ENCODE assay signal across 22 mouse cellular contexts in the genomic region with DNA sequence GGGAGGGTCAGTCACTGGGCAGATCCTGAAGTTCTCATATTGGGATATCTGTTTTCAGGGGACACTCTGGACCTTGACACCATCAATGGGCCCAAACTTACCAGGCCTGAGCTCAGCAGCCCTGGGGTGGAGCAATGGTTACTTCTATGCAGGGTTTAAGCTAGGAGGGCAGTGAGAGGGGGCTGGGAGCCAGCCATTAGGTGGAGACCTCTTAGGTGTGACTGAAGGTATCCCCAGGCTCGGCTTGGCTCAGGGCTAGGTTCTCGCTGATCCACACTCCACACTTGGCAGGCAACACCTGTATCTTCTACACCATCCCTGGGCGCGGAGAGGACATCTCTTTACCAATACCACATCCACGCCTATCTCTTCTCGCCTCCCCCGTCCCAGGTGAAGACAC. TPM values are rescaled to one million over a fixed set of nuclear protein-coding genes. Genes with fewer than 3 reads are reported as not detected.
"Had no signal": no experiment of that assay in that cellular context is flagged by ENCODE, and none has a peak within 500 bp of the region (broad histone marks: within the 10 kb centered on the region; RNA-seq: fewer than 3 reads in every experiment).

No protein-coding gene starts in this region.

- H3K9ac ChIP-seq: limb, embryonic 13.5 days; liver, embryonic 12.5 days; liver, embryonic 15.5 days; lung, embryonic 15.5 days had no signal

- H3K27ac ChIP-seq: limb, embryonic 10.5 days; limb, embryonic 13.5 days; liver, embryonic 12.5 days; liver, embryonic 15.5 days; lung, embryonic 15.5 days; midbrain, embryonic 10.5 days; midbrain, embryonic 13.5 days had no signal

- ATAC-seq: liver, embryonic 12.5 days had no signal

- H3K36me3 ChIP-seq: limb, embryonic 10.5 days; limb, embryonic 13.5 days; liver, embryonic 12.5 days; liver, embryonic 15.5 days; lung, embryonic 15.5 days; midbrain, embryonic 10.5 days; midbrain, embryonic 13.5 days had no signal

- DNase-seq: kidney, adult 18-20 months; kidney, adult 9 months; kidney, postnatal 14 days; kidney, postnatal 4 days; layer of hippocampus, postnatal 36 days; liver; lung, adult 18-20 months; lung, postnatal 10 days; lung, postnatal 36 days; right cerebral cortex, adult 18-20 months; right cerebral cortex, postnatal 14 days; thymus, adult 18-20 months; thymus, postnatal 36 days had no signal

- H3K4me1 ChIP-seq: liver, embryonic 15.5 days; lung, embryonic 15.5 days; megakaryocyte, embryonic 14.5 days had no signal

- H3K4me2 ChIP-seq: liver, embryonic 12.5 days; liver, embryonic 15.5 days; lung, embryonic 15.5 days had no signal

- H3K9me3 ChIP-seq: limb, embryonic 10.5 days; limb, embryonic 13.5 days; liver, embryonic 12.5 days; liver, embryonic 15.5 days; lung, embryonic 15.5 days; megakaryocyte, embryonic 14.5 days; midbrain, embryonic 10.5 days; midbrain, embryonic 13.5 days had no signal

- H3K4me3 ChIP-seq: liver, embryonic 12.5 days; liver, embryonic 15.5 days; lung, embryonic 15.5 days; megakaryocyte, embryonic 14.5 days; myocyte had no signal

RNA-seq across cellular contexts. Expression of a gene that starts 0.4 kb away (rescaled TPM):
- polyA plus RNA-seq: myocyte had no signal
